In genomic region chr5:111409412-111410044, GRCm38 (mm10) we compare ENCODE assay signal across 9 mouse cellular contexts. TPM values are rescaled to one million over a fixed set of nuclear protein-coding genes. Genes with fewer than 3 reads are reported as not detected.
DNase-seq lines count a peak whose midpoint lies in the region; ATAC-seq and TF ChIP-seq lines count a peak whose summit lies in the region.
"Had no signal": no experiment of that assay in that cellular context is flagged by ENCODE, and none has a peak within 500 bp of the region (broad histone marks: within the 10 kb centered on the region; RNA-seq: fewer than 3 reads in every experiment).

No protein-coding gene starts in this region.

- no peak overlapping the region for H3K4me2 ChIP-seq in midbrain, postnatal 0 days (ENCODE audit: low read depth, low read length, poor library complexity, severe bottlenecking)
- H3K4me2 ChIP-seq in midbrain, embryonic 15.5 days, result no peak overlapping the region
- H3K4me2 ChIP-seq in neural tube, embryonic 15.5 days, result no peak overlapping the region

- no peaks in the 10 kb centered on the region for H3K36me3 ChIP-seq in midbrain, postnatal 0 days (ENCODE audit: insufficient read depth, low read length)
- no peaks in the 10 kb centered on the region for H3K36me3 ChIP-seq in midbrain, embryonic 15.5 days (replicated peaks)
- no peaks in the 10 kb centered on the region for H3K36me3 ChIP-seq in neural tube, embryonic 15.5 days

- no peak overlapping the region for H3K9ac ChIP-seq in midbrain, postnatal 0 days (replicated peaks; ENCODE audit: low read length, poor library complexity, severe bottlenecking)
- H3K9ac ChIP-seq in midbrain, embryonic 15.5 days, result no peak overlapping the region
- H3K9ac ChIP-seq in neural tube, embryonic 15.5 days (replicated peaks), result no peak overlapping the region

- H3K4me1 ChIP-seq in midbrain, postnatal 0 days (ENCODE audit: insufficient read depth, low read length), result peaks cover 6% of the 10 kb centered on the region; the same call in 1 of the 2 replicates
- H3K4me1 ChIP-seq in midbrain, embryonic 15.5 days, result peaks cover 23% of the 10 kb centered on the region
- peaks cover 25% of the 10 kb centered on the region for H3K4me1 ChIP-seq in neural tube, embryonic 15.5 days

- H3K9me3 ChIP-seq in midbrain, postnatal 0 days (ENCODE audit: low read length), result no peaks in the 10 kb centered on the region
- no peaks in the 10 kb centered on the region for H3K9me3 ChIP-seq in midbrain, embryonic 15.5 days
- H3K9me3 ChIP-seq in neural tube, embryonic 15.5 days (replicated peaks), result no peaks in the 10 kb centered on the region
- H3K9me3 ChIP-seq: megakaryocyte, embryonic 14.5 days had no signal

- no peak overlapping the region for H3K4me3 ChIP-seq in midbrain, postnatal 0 days (ENCODE audit: low read depth, low read length)
- H3K4me3 ChIP-seq in midbrain, embryonic 15.5 days, result no peak overlapping the region
- no peak overlapping the region for H3K4me3 ChIP-seq in neural tube, embryonic 15.5 days (replicated peaks)
- H3K4me3 ChIP-seq: megakaryocyte, embryonic 14.5 days had no signal

- ATAC-seq in CD4-positive, CD25-positive, alpha-beta regulatory T cell, adult 4 months, result no peak
- ATAC-seq in midbrain, postnatal 0 days (ENCODE audit: low FRiP score), result no peak
- no peak for ATAC-seq in midbrain, embryonic 15.5 days (replicated peaks)
- no peak for ATAC-seq in neural tube, embryonic 15.5 days (ENCODE audit: low FRiP score)
- ATAC-seq in cerebellum, adult (ENCODE audit: insufficient number of reproducible peaks, low FRiP score, low TSS enrichment), result no peak

- WGBS in midbrain, postnatal 0 days, result 45% methylated on average over 1 of the region's 1 CpGs
- WGBS in midbrain, embryonic 15.5 days, result 48% methylated on average over 1 of the region's 1 CpGs
- 33% methylated on average over 1 of the region's 1 CpGs for WGBS in neural tube, embryonic 15.5 days

- TF ChIP-seq CTCF in midbrain, postnatal 0 days (IDR thresholded peaks at IDR 0.05), result peak; percentile 61

- peak; percentile 20 for DNase-seq in CD4-positive, CD25-positive, alpha-beta regulatory T cell, adult 2 months (ENCODE audit: low read depth, low spot score)
- no peak for DNase-seq in midbrain, postnatal 0 days (ENCODE audit: low spot score)
- DNase-seq in induced T-regulatory cell, adult 2 months (ENCODE audit: low read depth), result peak; percentile 12
- no peak for DNase-seq in layer of hippocampus, adult 8-10 months (ENCODE audit: low spot score in 2 of 2)

- H3K27me3 ChIP-seq in midbrain, postnatal 0 days (ENCODE audit: insufficient read depth, low read length), result 0 out of 2 replicates have a peak, but pooled peaks cover 4% of the 10 kb centered on the region
- H3K27me3 ChIP-seq in midbrain, embryonic 15.5 days (replicated peaks), result no peaks in the 10 kb centered on the region
- peaks cover 26% of the 10 kb centered on the region for H3K27me3 ChIP-seq in neural tube, embryonic 15.5 days (replicated peaks)

- H3K27ac ChIP-seq in midbrain, postnatal 0 days (ENCODE audit: low read depth, low read length), result no peak overlapping the region
- H3K27ac ChIP-seq in midbrain, embryonic 15.5 days, result no peak overlapping the region
- H3K27ac ChIP-seq in neural tube, embryonic 15.5 days (replicated peaks), result peak overlapping the region; percentile 71; the same call in 1 of the 2 replicates

RNA-seq across cellular contexts. Expression of gene Mn1, which starts 7.6 kb away (rescaled TPM):
- not detected for polyA plus RNA-seq in CD4-positive, CD25-positive, alpha-beta regulatory T cell, adult 4 months (2017; shearing (Covaris generic))
- 112 and 139 TPM in 2 replicates for total RNA-seq in midbrain, postnatal 0 days (2014; rRNA removed)
- 49.6 and 49.8 TPM in 2 replicates for polyA plus RNA-seq in midbrain, postnatal 0 days (2015; fragmentation: Nextera tagmentation; extraction: Ambion mirVana)
- polyA plus RNA-seq in midbrain, embryonic 15.5 days (2015; fragmentation: Nextera tagmentation; extraction: Ambion mirVana), result 60.1 and 64.8 TPM in 2 replicates
- polyA plus RNA-seq in neural tube, embryonic 15.5 days (2015; fragmentation: Nextera tagmentation; extraction: Ambion mirVana), result 15.2 and 18.3 TPM in 2 replicates
- 10 to 100 TPM; 30.0 to 35.0 (median 32.2) TPM for total RNA-seq in layer of hippocampus, adult 8-10 months (2022)

Comparison
In these comparisons a context has a peak if more than half of its experiments do, and no peak if none do; other contexts are left out.
1. DNase-seq: peak in CD4-positive, CD25-positive, alpha-beta regulatory T cell, adult 2 months (single experiment) and induced T-regulatory cell, adult 2 months (single experiment); none in midbrain, postnatal 0 days (single experiment) and layer of hippocampus, adult 8-10 months (0 of 2).
2. RNA of gene Mn1, which starts 7.6 kb away (polyA plus RNA-seq): 60.1 to 64.8 TPM in midbrain, embryonic 15.5 days, 49.6 to 49.8 TPM in midbrain, postnatal 0 days and 15.2 to 18.3 TPM in neural tube, embryonic 15.5 days; not detected in CD4-positive, CD25-positive, alpha-beta regulatory T cell, adult 4 months; every median in the first group is over 10 times any median in the second.